Mouse (Mus musculus) limb, embryonic 13.5 days (tissue): ENCODE results near the gene Tsnaxip1. TPM values are rescaled to one million over a fixed set of nuclear protein-coding genes. Genes with fewer than 3 reads are reported as not detected.

ENCODE experiments used
- ATAC-seq: fragments of 200-750 bp; cut with Nextera tagmentation; 2 replicates; pipeline ENCODE4 v1.8.0; 2017; ENCODE audit warnings: low read depth, moderate number of reproducible peaks, moderate TSS enrichment; ENCODE audit not compliant: low FRiP score
- H3K27ac ChIP-seq: fragments of 300-500 bp; sonication (generic); 2 replicates; pipeline ENCODE4 v1.5.1; 2015; ENCODE audit warnings: inconsistent platforms, mild to moderate bottlenecking, moderate library complexity
- H3K27me3 ChIP-seq: fragments of 300-500 bp; sonication (generic); 2 replicates; pipeline ENCODE4 v1.6.1; 2015; ENCODE audit warnings: mild to moderate bottlenecking, inconsistent platforms
- H3K36me3 ChIP-seq: fragments of 300-500 bp; sonication (generic); 2 replicates; pipeline ENCODE4 v1.6.1; 2015; ENCODE audit warnings: inconsistent platforms, mild to moderate bottlenecking, moderate library complexity
- H3K4me1 ChIP-seq: fragments of 300-500 bp; sonication (generic); 2 replicates; pipeline ENCODE4 v1.6.1; 2015; ENCODE audit warnings: inconsistent platforms
- H3K4me2 ChIP-seq: fragments of 300-500 bp; sonication (generic); replicated peaks from 2 replicates; pipeline ENCODE4 v1.6.1; 2015; ENCODE audit warnings: inconsistent platforms, mild to moderate bottlenecking, moderate library complexity
- H3K4me3 ChIP-seq: fragments of 300-500 bp; sonication (generic); 2 replicates; pipeline ENCODE4 v1.5.1; 2015; ENCODE audit warnings: moderate library complexity, mild to moderate bottlenecking, inconsistent platforms
- H3K9ac ChIP-seq: fragments of 300-500 bp; sonication (generic); 2 replicates; pipeline ENCODE4 v1.6.1; 2015; ENCODE audit warnings: mild to moderate bottlenecking, inconsistent platforms
- H3K9me3 ChIP-seq: fragments of 300-500 bp; sonication (generic); 2 replicates; pipeline ENCODE4 v1.6.1; 2016; ENCODE audit warnings: inconsistent platforms
- WGBS: fragments of 180-500 bp; shearing (Covaris S2); methylation state at CpG from one replicate; pipeline ENCODE4 v1.1.7; 2015; 5-methylcytosine and 5-hydroxymethylcytosine counted together
- polyA plus RNA-seq: library from polyadenylated mRNA; unstranded; fragments of >200 nt; fragmentation: Nextera tagmentation; extraction: Ambion mirVana; gene quantifications from 2 replicates; pipeline ENCODE4 v1.2.1, GENCODE M21; 2015

Tsnaxip1 gene
- polyA plus RNA-seq, 1 experiment from 2014 or later, result 0.20 TPM

DNA sequence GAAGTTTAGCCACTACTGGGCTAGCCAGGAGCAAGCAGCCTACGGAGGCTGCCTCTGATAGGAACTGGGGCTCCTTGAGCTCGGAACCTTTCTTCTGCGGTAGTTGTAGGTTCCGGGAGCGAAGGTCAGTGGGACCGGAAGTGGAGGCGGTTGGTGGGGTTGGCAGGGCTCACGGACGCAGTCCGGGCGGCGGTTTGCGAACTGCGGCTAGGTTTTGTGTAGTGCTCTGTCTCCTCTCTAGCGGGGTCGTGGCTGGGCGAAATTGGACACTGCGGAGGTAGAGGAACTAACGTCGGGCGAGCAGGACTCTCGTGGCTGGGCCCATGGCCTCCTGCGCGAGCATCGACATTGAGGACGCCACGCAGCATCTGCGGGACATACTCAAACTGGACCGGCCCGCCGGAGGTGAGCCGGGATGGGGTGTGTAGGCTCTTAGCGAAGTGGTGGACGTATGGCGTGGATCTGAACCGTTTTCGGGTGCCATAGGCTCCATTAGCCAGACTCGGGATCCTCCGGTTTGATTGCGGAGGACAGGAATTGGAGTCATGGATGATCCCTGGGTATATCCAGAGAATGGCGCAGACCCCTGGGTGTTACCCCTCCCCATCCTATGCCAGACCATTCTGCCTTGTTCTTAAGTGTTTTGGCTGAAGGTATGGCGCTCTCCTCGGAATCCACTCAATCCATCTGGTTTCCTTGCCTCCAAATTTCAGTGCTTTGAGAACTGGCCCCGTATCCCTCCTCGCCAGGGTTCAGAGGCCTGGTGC lies 53.4 kb downstream of the Tsnaxip1 start, which contains the start of gene Edc4:
Gene Edc4 (plus strand): TSS at position 128 of the 767 bp plus-strand sequence.
- Histone ChIP-seq H3K4me3 (peak within 1 kb of the TSS; percentile 88), H3K27ac (peak within 1 kb of the TSS; percentile 56; the same call in 1 of the 2 replicates), H3K36me3 (peaks cover 57% of the 10 kb centered on the region), H3K4me2 (peak within 1 kb of the TSS; percentile 86), H3K9ac (peak within 1 kb of the TSS; percentile 90), H3K4me1 (peaks cover 24% of the 10 kb centered on the region), H3K27me3 (no peaks in the 10 kb centered on the region), H3K9me3 (no peaks in the 10 kb centered on the region)
- WGBS, result under 1% methylated on average over 45 of the region's 45 CpGs
- peak; percentile 80 for ATAC-seq

DNA sequence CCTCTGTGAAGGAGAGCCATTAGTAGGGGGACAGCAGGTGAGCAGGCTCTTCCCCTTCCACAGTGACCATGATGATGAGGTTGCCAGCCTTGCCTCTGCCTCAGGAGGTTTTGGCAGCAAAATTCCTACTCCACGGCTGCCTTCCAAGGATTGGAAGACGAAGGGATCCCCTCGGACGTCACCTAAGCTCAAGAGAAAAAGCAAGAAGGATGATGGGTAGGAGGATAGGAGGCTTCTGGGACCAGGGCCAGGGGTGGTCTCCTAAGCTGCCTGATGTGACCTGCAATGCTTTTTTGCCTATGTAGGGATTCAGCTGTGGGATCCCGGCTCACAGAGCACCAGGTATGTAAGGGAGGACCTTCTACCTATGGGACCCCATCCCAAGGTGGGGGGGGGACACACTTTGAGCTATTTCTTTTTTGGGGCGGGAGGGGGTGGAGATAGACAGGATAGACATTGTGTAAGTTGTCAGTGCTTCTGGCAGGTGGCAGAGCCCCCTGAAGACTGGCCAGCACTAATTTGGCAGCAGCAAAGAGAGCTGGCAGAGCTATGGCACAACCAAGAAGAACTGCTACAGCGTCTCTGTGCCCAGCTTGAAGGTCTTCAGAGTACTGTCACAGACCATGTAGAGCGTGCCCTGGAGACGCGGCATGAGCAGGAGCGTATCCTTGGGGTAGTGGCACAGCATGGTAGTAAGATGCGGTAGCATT lies 62.4 kb downstream of the Tsnaxip1 start:
- H3K4me2 ChIP-seq, result no peak overlapping the region
- H3K9me3 ChIP-seq, result no peaks in the 10 kb centered on the region
- 94% methylated on average over 12 of the region's 12 CpGs for WGBS
- peaks cover 99% of the 10 kb centered on the region for H3K36me3 ChIP-seq
- H3K4me3 ChIP-seq, result no peak overlapping the region
- H3K27ac ChIP-seq, result no peak overlapping the region
- H3K27me3 ChIP-seq, result no peaks in the 10 kb centered on the region
- peaks cover 8% of the 10 kb centered on the region for H3K4me1 ChIP-seq
- ATAC-seq, result no peak
- no peak overlapping the region for H3K9ac ChIP-seq

DNA sequence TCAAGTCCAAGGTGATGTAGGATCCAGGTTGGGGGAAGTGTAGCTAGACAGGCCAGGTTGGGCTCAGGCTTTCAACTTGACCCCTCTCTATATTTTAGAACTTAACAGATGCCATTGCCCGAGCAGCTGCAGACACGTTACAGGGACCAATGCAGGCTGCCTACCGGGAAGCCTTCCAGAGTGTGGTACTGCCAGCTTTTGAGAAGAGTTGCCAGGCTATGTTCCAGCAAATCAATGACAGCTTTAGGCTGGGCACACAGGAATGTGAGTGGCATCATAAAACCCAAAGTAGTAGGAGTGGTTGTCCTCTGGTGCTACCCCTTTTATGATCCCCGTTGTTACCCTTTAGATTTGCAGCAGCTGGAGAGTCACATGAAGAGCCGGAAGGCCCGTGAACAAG lies 63.3 kb downstream of the Tsnaxip1 start:
- Histone ChIP-seq H3K4me3 (no peak overlapping the region), H3K27me3 (no peaks in the 10 kb centered on the region), H3K9ac (no peak overlapping the region), H3K27ac (no peak overlapping the region), H3K4me1 (peaks cover 8% of the 10 kb centered on the region), H3K9me3 (no peaks in the 10 kb centered on the region), H3K4me2 (no peak overlapping the region), H3K36me3 (peaks cover 92% of the 10 kb centered on the region)
- 83% methylated on average over 6 of the region's 6 CpGs for WGBS
- ATAC-seq, result no peak

DNA sequence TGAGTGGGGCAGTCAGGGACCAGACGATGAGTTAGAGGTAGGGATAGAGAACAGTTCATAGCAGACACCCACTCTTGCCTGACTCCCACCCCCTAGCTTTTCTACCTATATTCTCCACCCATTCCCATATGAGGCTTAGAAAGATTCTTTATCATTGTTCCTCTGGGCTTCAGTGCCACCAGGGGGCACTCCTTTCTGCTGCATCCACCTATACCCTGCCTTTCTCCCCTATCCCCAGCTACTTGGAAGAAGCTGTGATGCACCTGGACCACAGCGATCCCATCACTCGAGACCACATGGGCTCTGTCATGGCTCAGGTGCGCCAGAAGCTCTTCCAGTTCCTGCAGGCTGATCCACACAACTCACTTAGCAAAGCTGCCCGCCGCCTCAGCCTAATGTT lies 64.9 kb downstream of the Tsnaxip1 start:
- Histone ChIP-seq H3K9me3 (no peaks in the 10 kb centered on the region), H3K4me2 (no peak overlapping the region), H3K27ac (no peak overlapping the region), H3K9ac (no peak overlapping the region), H3K4me3 (no peak overlapping the region), H3K27me3 (no peaks in the 10 kb centered on the region), H3K4me1 (peaks cover 8% of the 10 kb centered on the region), H3K36me3 (peaks cover 80% of the 10 kb centered on the region)
- 75% methylated on average over 6 of the region's 6 CpGs for WGBS
- no peak for ATAC-seq

DNA sequence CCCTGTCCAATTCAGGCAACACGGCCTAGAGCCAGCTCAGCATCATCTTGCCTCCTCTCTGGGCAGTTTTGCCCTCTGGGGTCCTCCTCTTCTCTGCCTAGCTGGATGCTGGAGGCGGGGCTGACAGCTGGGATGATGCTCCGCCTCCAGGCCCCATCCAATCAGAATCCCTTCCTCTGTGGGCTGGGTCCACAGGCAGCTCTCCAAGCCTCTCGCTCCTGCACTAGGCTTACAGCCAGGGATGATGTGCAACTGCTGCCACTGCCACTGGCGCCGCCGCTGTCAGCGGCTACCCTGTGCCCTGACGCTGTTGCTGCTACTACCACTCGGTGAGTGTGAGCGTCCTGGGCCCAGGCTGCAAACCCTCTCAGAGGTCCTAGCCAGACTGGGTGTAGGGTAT lies 65.8 kb downstream of the Tsnaxip1 start, which contains the start of gene Nrn1l:
Gene Nrn1l (plus strand): TSS at position 229 of the 400 bp plus-strand sequence.
- 0 out of 2 replicates have a peak within 1 kb of the TSS, but pooled peaks have one; percentile 23 for H3K4me2 ChIP-seq
- no peak within 1 kb of the TSS for H3K4me3 ChIP-seq
- H3K27me3 ChIP-seq, result no peaks in the 10 kb centered on the region
- no peak within 1 kb of the TSS for H3K27ac ChIP-seq
- peak within 1 kb of the TSS; percentile 45; the same call in 1 of the 2 replicates for H3K9ac ChIP-seq
- ATAC-seq, result peak; percentile 82; the same call in 1 of the 2 replicates
- 6% methylated on average over 11 of the region's 11 CpGs for WGBS
- peaks cover 71% of the 10 kb centered on the region for H3K36me3 ChIP-seq
- H3K4me1 ChIP-seq, result peaks cover 8% of the 10 kb centered on the region
- H3K9me3 ChIP-seq, result no peaks in the 10 kb centered on the region

Other genes with a start within 250 kb of the Tsnaxip1 start
- 20.1 and 20.2 TPM in 2 replicates for gene Ripor1, start 222.5 kb upstream of the Tsnaxip1 start, polyA plus RNA-seq
- gene Ctcf, start 191.2 kb upstream of the Tsnaxip1 start, polyA plus RNA-seq, result 140 and 142 TPM in 2 replicates
- 1.9 and 2.0 TPM in 2 replicates for gene Agrp, start 190.3 kb upstream of the Tsnaxip1 start, polyA plus RNA-seq
- 0.55 and 0.77 TPM in 2 replicates for gene Carmil2, start 141.5 kb upstream of the Tsnaxip1 start, polyA plus RNA-seq
- gene Acd, start 126.6 kb upstream of the Tsnaxip1 start, polyA plus RNA-seq, result 81.5 and 83.9 TPM in 2 replicates
- gene Pard6a, start 126.6 kb upstream of the Tsnaxip1 start, polyA plus RNA-seq, result 17.7 TPM in 2 replicates
- gene 4933405L10Rik, start 120.1 kb upstream of the Tsnaxip1 start, polyA plus RNA-seq, result 0.36 TPM in 1 of 2 replicates, not detected in the other
- gene Enkd1, start 119.5 kb upstream of the Tsnaxip1 start, polyA plus RNA-seq, result 30.8 and 32.2 TPM in 2 replicates
- gene Gfod2, start 69.1 kb upstream of the Tsnaxip1 start, polyA plus RNA-seq, result 27.4 and 28.4 TPM in 2 replicates
- 15.1 and 16.2 TPM in 2 replicates for gene Ranbp10, start 381 bp upstream of the Tsnaxip1 start, polyA plus RNA-seq
- gene Cenpt, start 25.5 kb downstream of the Tsnaxip1 start, polyA plus RNA-seq, result 52.1 and 54.6 TPM in 2 replicates
- gene Thap11, start 27.4 kb downstream of the Tsnaxip1 start, polyA plus RNA-seq, result 79.0 and 83.0 TPM in 2 replicates
- gene Nutf2, start 32.8 kb downstream of the Tsnaxip1 start, polyA plus RNA-seq, result 253 and 274 TPM in 2 replicates
- 54.6 and 61.5 TPM in 2 replicates for gene Edc4, start 53.1 kb downstream of the Tsnaxip1 start, polyA plus RNA-seq
- gene Nrn1l, start 65.8 kb downstream of the Tsnaxip1 start, polyA plus RNA-seq, result 0.60 TPM in 1 of 2 replicates, not detected in the other
- 45.9 and 46.2 TPM in 2 replicates for gene Pskh1, start 72.7 kb downstream of the Tsnaxip1 start, polyA plus RNA-seq
- gene Ctrl, start 106.1 kb downstream of the Tsnaxip1 start, polyA plus RNA-seq, result 1.4 and 1.7 TPM in 2 replicates
- 29.2 and 32.0 TPM in 2 replicates for gene Psmb10, start 110.7 kb downstream of the Tsnaxip1 start, polyA plus RNA-seq
- gene Lcat, start 115.7 kb downstream of the Tsnaxip1 start, polyA plus RNA-seq, result 2.8 TPM in 2 replicates
- gene Slc12a4, start 138.4 kb downstream of the Tsnaxip1 start, polyA plus RNA-seq, result 48.8 and 56.3 TPM in 2 replicates
- gene Dpep3, start 151.7 kb downstream of the Tsnaxip1 start, polyA plus RNA-seq, result not detected in 2 replicates
- 27.3 and 27.5 TPM in 2 replicates for gene Dus2, start 163.6 kb downstream of the Tsnaxip1 start, polyA plus RNA-seq
- not detected in 2 replicates for gene Dpep2nb, start 178.2 kb downstream of the Tsnaxip1 start, polyA plus RNA-seq
- gene Ddx28, start 184.2 kb downstream of the Tsnaxip1 start, polyA plus RNA-seq, result 19.7 and 20.1 TPM in 2 replicates
- gene Nfatc3, start 231.1 kb downstream of the Tsnaxip1 start, polyA plus RNA-seq, result 9.1 and 9.4 TPM in 2 replicates